Mouse (Mus musculus) embryonic fibroblast, embryonic 13.5 days (primary cell): ENCODE measurements around the gene Hddc3.

Experiments used
- CTCF ChIP-seq: IDR thresholded peaks from 2 replicates; pipeline ENCODE4 v1.5.1; 2011; ENCODE audit warnings: mild to moderate bottlenecking, control low read depth, low read length, moderate library complexity, borderline replicate concordance; ENCODE audit not compliant: insufficient read depth
- POLR2A ChIP-seq: IDR thresholded peaks from 2 replicates; pipeline ENCODE4 v1.6.1; 2011; ENCODE audit warnings: low read depth, mild to moderate bottlenecking, control low read depth, low read length, moderate library complexity

- TF ChIP-seq CTCF (no peak), POLR2A (no peak)
Measured at GRCm38 (mm10) chr7:80326076-80326475, 16.8 kb upstream of the Hddc3 start.
